In genomic region chr2:152330858-152331423, GRCm38 (mm10) we compare ENCODE assay signal across 8 mouse cellular contexts. TPM values are rescaled to one million over a fixed set of nuclear protein-coding genes. Genes with fewer than 3 reads are reported as not detected.
A peak's percentile ranks its signal among the peaks of the same experiment; 100 is the strongest.
DNase-seq lines count a peak whose midpoint lies in the region; ATAC-seq and TF ChIP-seq lines count a peak whose summit lies in the region.

No protein-coding gene starts in this region.

- H3K27ac ChIP-seq in cerebellum, adult 2 months (ENCODE audit: insufficient read depth, low read length): no peak overlapping the region
- H3K27ac ChIP-seq in liver, embryonic 11.5 days (ENCODE audit: low read depth, low read length): peak overlapping the region; percentile 21; the same call in 1 of the 2 replicates
- no peak overlapping the region for H3K27ac ChIP-seq in stomach, postnatal 0 days (replicated peaks)

- H3K9ac ChIP-seq in liver, embryonic 11.5 days (ENCODE audit: low read depth, low read length): peak overlapping the region; percentile 95
- peak overlapping the region; percentile 89 for H3K9ac ChIP-seq in stomach, postnatal 0 days (ENCODE audit: low read length)

- peaks cover 3% of the 10 kb centered on the region; the same call in 1 of the 2 replicates for H3K4me1 ChIP-seq in cerebellum, adult 2 months (ENCODE audit: control insufficient read depth, insufficient read depth, low read length)
- H3K4me1 ChIP-seq in liver, embryonic 11.5 days (replicated peaks; ENCODE audit: control insufficient read depth, insufficient read depth, low read length): peaks cover 28% of the 10 kb centered on the region
- no peaks in the 10 kb centered on the region; the same call in 1 of the 2 replicates for H3K4me1 ChIP-seq in stomach, postnatal 0 days (replicated peaks; ENCODE audit: control insufficient read depth, insufficient read depth)

- ATAC-seq in liver, embryonic 11.5 days (replicated peaks; ENCODE audit: low FRiP score): no peak
- no peak for ATAC-seq in stomach, postnatal 0 days (ENCODE audit: low FRiP score, low TSS enrichment)
- ATAC-seq in granulocyte monocyte progenitor cell, adult 5-6 weeks (replicated peaks; ENCODE audit: poor library complexity, severe bottlenecking): no peak

- no peaks in the 10 kb centered on the region for H3K9me3 ChIP-seq in liver, embryonic 11.5 days (ENCODE audit: control insufficient read depth, low read length)
- no peaks in the 10 kb centered on the region for H3K9me3 ChIP-seq in stomach, postnatal 0 days (ENCODE audit: control insufficient read depth, low read length)

- peaks cover 7% of the 10 kb centered on the region; the same call in 1 of the 2 replicates for H3K36me3 ChIP-seq in liver, embryonic 11.5 days (ENCODE audit: control insufficient read depth, insufficient read depth, low read length)
- H3K36me3 ChIP-seq in stomach, postnatal 0 days (ENCODE audit: control insufficient read depth, insufficient read depth, low read length): 0 out of 2 replicates have a peak, but pooled peaks cover 6% of the 10 kb centered on the region

- peak overlapping the region; percentile 96 for H3K4me2 ChIP-seq in liver, embryonic 11.5 days
- peak overlapping the region; percentile 91 for H3K4me2 ChIP-seq in stomach, postnatal 0 days (replicated peaks; ENCODE audit: low read depth)

- no peak for DNase-seq in cerebellum, adult 2 months
- no peak for DNase-seq in cerebellum, postnatal 4 days (ENCODE audit: low spot score in 2 of 2)
- DNase-seq in thymus, postnatal 4 days: peak; percentile 27
- no peak for DNase-seq in thymus, postnatal 10 days (ENCODE audit: low spot score in 2 of 2)
- DNase-seq in liver, embryonic 11.5 days (ENCODE audit: low spot score): no peak
- DNase-seq in stomach, postnatal 0 days (ENCODE audit: low spot score): no peak
- DNase-seq in cerebellum, postnatal 36 days: no peak

- 34% methylated on average over 7 of the region's 7 CpGs for WGBS in cerebellum, adult 2 months
- 32% methylated on average over 7 of the region's 7 CpGs for WGBS in liver, embryonic 11.5 days
- 60% methylated on average over 7 of the region's 7 CpGs for WGBS in stomach, postnatal 0 days

- no peak for TF ChIP-seq POLR2A in cerebellum, adult 2 months (IDR thresholded peaks at IDR 0.05; ENCODE audit: borderline replicate concordance, insufficient read depth, low read length)

- no peak for TF ChIP-seq EP300 in stomach, postnatal 0 days (optimal IDR thresholded peaks at IDR 0.05)

- no peak for TF ChIP-seq CTCF in cerebellum, adult 2 months (IDR thresholded peaks at IDR 0.05; ENCODE audit: borderline replicate concordance, insufficient read depth, low read depth, low read length)
- TF ChIP-seq CTCF in stomach, postnatal 0 days (IDR thresholded peaks at IDR 0.05; ENCODE audit: low read depth): no peak

- peak overlapping the region; percentile 23 for H3K4me3 ChIP-seq in cerebellum, adult 2 months (replicated peaks; ENCODE audit: insufficient read depth, low read depth, low read length)
- H3K4me3 ChIP-seq in liver, embryonic 11.5 days (ENCODE audit: low read depth, low read length): peak overlapping the region; percentile 95
- H3K4me3 ChIP-seq in stomach, postnatal 0 days (ENCODE audit: low read depth, low read length): no peak overlapping the region

- H3K27me3 ChIP-seq in cerebellum, adult 2 months (ENCODE audit: control insufficient read depth, insufficient read depth, low read length): no peaks in the 10 kb centered on the region
- H3K27me3 ChIP-seq in liver, embryonic 11.5 days (replicated peaks; ENCODE audit: control insufficient read depth, insufficient read depth, low read length): no peaks in the 10 kb centered on the region
- H3K27me3 ChIP-seq in stomach, postnatal 0 days (ENCODE audit: control insufficient read depth, insufficient read depth, low read length): no peaks in the 10 kb centered on the region

RNA-seq across cellular contexts. Expression of gene Rbck1, which starts 1.5 kb away (rescaled TPM):
- 205 and 208 TPM in 2 replicates for polyA plus RNA-seq in cerebellum, adult 2 months (2012; rRNA removed)
- 104 and 105 TPM in 2 replicates for polyA plus RNA-seq in liver, embryonic 11.5 days (2014; fragmentation: Nextera tagmentation; extraction: Ambion mirVana)
- 49.8 and 53.6 TPM in 2 replicates for polyA plus RNA-seq in stomach, postnatal 0 days (2015; fragmentation: Nextera tagmentation; extraction: Ambion mirVana)
- 109 and 119 TPM in 2 replicates for total RNA-seq in granulocyte monocyte progenitor cell, adult 5-6 weeks (2014; fragmentation: Nextera tagmentation)
- 64.2 and 64.5 TPM in 2 replicates for total RNA-seq in granulocyte monocyte progenitor cell, adult 5-6 weeks (2017)

RNA-seq across cellular contexts. Expression of gene Trib3, which starts 12.9 kb away (rescaled TPM):
- 1.1 TPM in 2 replicates for polyA plus RNA-seq in cerebellum, adult 2 months (2012; rRNA removed)
- 13.9 and 18.1 TPM in 2 replicates for polyA plus RNA-seq in liver, embryonic 11.5 days (2014; fragmentation: Nextera tagmentation; extraction: Ambion mirVana)
- 2.9 and 3.9 TPM in 2 replicates for polyA plus RNA-seq in stomach, postnatal 0 days (2015; fragmentation: Nextera tagmentation; extraction: Ambion mirVana)
- not detected in 2 replicates for total RNA-seq in granulocyte monocyte progenitor cell, adult 5-6 weeks (2014; fragmentation: Nextera tagmentation)
- not detected in 2 replicates for total RNA-seq in granulocyte monocyte progenitor cell, adult 5-6 weeks (2017)

RNA-seq across cellular contexts. Expression of gene Tbc1d20, which starts 37.3 kb away (rescaled TPM):
- 38.7 and 40.9 TPM in 2 replicates for polyA plus RNA-seq in cerebellum, adult 2 months (2012; rRNA removed)
- 25.1 and 25.9 TPM in 2 replicates for polyA plus RNA-seq in liver, embryonic 11.5 days (2014; fragmentation: Nextera tagmentation; extraction: Ambion mirVana)
- polyA plus RNA-seq in stomach, postnatal 0 days (2015; fragmentation: Nextera tagmentation; extraction: Ambion mirVana): 22.6 and 24.8 TPM in 2 replicates
- 26.4 and 28.7 TPM in 2 replicates for total RNA-seq in granulocyte monocyte progenitor cell, adult 5-6 weeks (2014; fragmentation: Nextera tagmentation)
- total RNA-seq in granulocyte monocyte progenitor cell, adult 5-6 weeks (2017): 18.6 and 18.8 TPM in 2 replicates

RNA-seq across cellular contexts. Expression of gene Nrsn2, which starts 45.5 kb away (rescaled TPM):
- polyA plus RNA-seq in cerebellum, adult 2 months (2012; rRNA removed): 124 and 142 TPM in 2 replicates
- polyA plus RNA-seq in liver, embryonic 11.5 days (2014; fragmentation: Nextera tagmentation; extraction: Ambion mirVana): 0.45 and 0.49 TPM in 2 replicates
- 1.1 and 1.5 TPM in 2 replicates for polyA plus RNA-seq in stomach, postnatal 0 days (2015; fragmentation: Nextera tagmentation; extraction: Ambion mirVana)
- not detected in 2 replicates for total RNA-seq in granulocyte monocyte progenitor cell, adult 5-6 weeks (2014; fragmentation: Nextera tagmentation)
- total RNA-seq in granulocyte monocyte progenitor cell, adult 5-6 weeks (2017): not detected in 2 replicates
